Mouse (Mus musculus): ENCODE measurements at regions not wholly inside any gene's neighbourhood (a gene's known extent, or its start where the extent isn't known, plus 50 kb on each side); places are given as distances from the start of the nearest gene placed in this dataset.

GRCm38 (mm10) chr17:85926044-85926443 lies 218.9 kb downstream of the Srbd1 start:
- TF ChIP-seq POLR2A (IDR thresholded peaks at IDR 0.05; ENCODE audit: low read depth, low read length), result no peak
- TF ChIP-seq CTCF (IDR thresholded peaks at IDR 0.05; ENCODE audit: extremely low read depth, insufficient read length, insufficient replicate concordance, low read depth, low read length), result no peak
